7 mouse cellular contexts compared by ENCODE assay signal in the genomic region with DNA sequence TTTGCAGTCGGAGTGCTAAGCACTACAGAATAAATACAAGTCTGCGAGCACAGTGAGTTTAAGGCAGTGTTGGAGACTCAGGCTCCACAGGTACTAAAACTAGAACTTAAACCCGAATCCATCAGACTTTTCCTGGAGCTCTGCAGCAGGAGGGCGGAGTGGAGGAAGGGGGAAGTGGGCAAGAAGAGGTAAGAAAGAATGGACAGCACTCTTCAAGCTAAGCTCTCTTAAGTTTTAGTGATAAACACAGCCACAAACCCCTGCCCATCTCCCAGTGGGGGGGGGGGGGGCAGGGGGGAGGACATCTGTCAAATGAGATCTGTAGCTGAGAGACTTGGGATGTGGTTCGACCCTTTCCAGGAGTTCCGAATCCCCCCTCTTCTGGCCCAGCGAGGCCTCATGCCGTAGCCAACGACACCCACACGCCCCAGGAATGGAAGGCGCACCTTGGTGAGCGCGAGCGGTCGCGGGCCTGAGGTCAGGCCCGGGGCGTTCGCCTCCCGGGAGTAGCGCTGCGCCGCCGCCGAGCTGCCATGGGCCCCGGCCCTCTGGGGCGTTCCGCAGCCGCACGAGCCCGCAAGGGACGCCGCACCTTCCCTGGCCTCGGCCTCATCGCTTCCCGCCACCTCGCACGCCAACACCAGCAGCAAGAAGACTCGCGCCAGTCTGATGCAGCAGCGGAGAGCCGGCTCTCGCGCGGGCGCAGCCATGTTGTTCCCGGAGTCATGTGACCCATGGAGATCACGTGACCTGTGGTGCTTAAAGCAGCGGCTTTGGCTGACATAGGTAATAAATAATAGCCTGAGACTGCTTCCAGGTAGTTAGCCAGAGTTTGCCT. TPM values are rescaled to one million over a fixed set of nuclear protein-coding genes. Genes with fewer than 3 reads are reported as not detected.
A peak's percentile ranks its signal among the peaks of the same experiment; 100 is the strongest.
DNase-seq lines count a peak whose midpoint lies in the region; ATAC-seq lines count a peak whose summit lies in the region.

Gene Sumf1, minus strand, starts transcription at position 736 of the 838 bp plus-strand sequence.

- intact Hi-C loops in gastrocnemius, postnatal 36 days (cut with DNase I) = no loop called here
- intact Hi-C loops in left cerebral cortex, postnatal 25 days (cut with DNase I) = no loop called here

- H3K9me3 ChIP-seq in intestine, embryonic 15.5 days = no peaks in the 10 kb centered on the region
- H3K9me3 ChIP-seq in midbrain, embryonic 10.5 days (replicated peaks) = no peaks in the 10 kb centered on the region

- no peaks in the 10 kb centered on the region for H3K36me3 ChIP-seq in intestine, embryonic 15.5 days
- no peaks in the 10 kb centered on the region for H3K36me3 ChIP-seq in midbrain, embryonic 10.5 days

- H3K4me2 ChIP-seq in intestine, embryonic 15.5 days (replicated peaks) = peak within 1 kb of the TSS; percentile 87

- peak within 1 kb of the TSS; percentile 60 for H3K9ac ChIP-seq in intestine, embryonic 15.5 days

- 4% methylated on average over 49 of the region's 49 CpGs for WGBS in intestine, embryonic 15.5 days
- WGBS in midbrain, embryonic 10.5 days = 5% methylated on average over 49 of the region's 49 CpGs

- no peak within 1 kb of the TSS for H3K27ac ChIP-seq in intestine, embryonic 15.5 days
- H3K27ac ChIP-seq in midbrain, embryonic 10.5 days (replicated peaks) = peak within 1 kb of the TSS; percentile 86

- DNase-seq in adrenal gland, adult 2 months = peak; percentile 91
- peak; percentile 85 for DNase-seq in embryo, embryonic 11.5 days (ENCODE audit: low read depth, low spot score)
- DNase-seq in gastrocnemius, postnatal 36 days = peak; percentile 62 to 87
- DNase-seq in left cerebral cortex, postnatal 25 days (ENCODE audit: low spot score in 2 of 2) = peak; percentile 93 to 95
- DNase-seq in midbrain, embryonic 10.5 days (ENCODE audit: low spot score) = peak; percentile 90
- peak; percentile 90 for DNase-seq in right cerebral cortex, postnatal 4 days

- peak; percentile 97 for ATAC-seq in intestine, embryonic 15.5 days

- peak within 1 kb of the TSS; percentile 88 for H3K4me3 ChIP-seq in intestine, embryonic 15.5 days (replicated peaks)
- H3K4me3 ChIP-seq in midbrain, embryonic 10.5 days = peak within 1 kb of the TSS; percentile 90

- H3K27me3 ChIP-seq in intestine, embryonic 15.5 days (replicated peaks) = no peaks in the 10 kb centered on the region
- H3K27me3 ChIP-seq in midbrain, embryonic 10.5 days (ENCODE audit: low read depth, poor library complexity, severe bottlenecking) = no peaks in the 10 kb centered on the region; the same call in 1 of the 2 replicates

- H3K4me1 ChIP-seq in intestine, embryonic 15.5 days (replicated peaks) = peaks cover 7% of the 10 kb centered on the region; the same call in 1 of the 2 replicates
- H3K4me1 ChIP-seq in midbrain, embryonic 10.5 days = peaks cover 15% of the 10 kb centered on the region

RNA-seq across cellular contexts. Expression of gene Sumf1, which starts in this region (rescaled TPM):
- total RNA-seq in adrenal gland, adult 2 months (2021) = 10 to 100 TPM; 37.8 to 44.8 TPM
- 70.3 and 87.0 TPM in 2 replicates for polyA plus RNA-seq in adrenal gland, adult 2 months (2012; rRNA removed)
- 1 to 10 TPM; 7.6 to 8.4 TPM for total RNA-seq in gastrocnemius, postnatal 36 days (2021)
- polyA plus RNA-seq in intestine, embryonic 15.5 days (2015; fragmentation: Nextera tagmentation; extraction: Ambion mirVana) = 22.0 and 22.3 TPM in 2 replicates
- 10 to 100 TPM; 21.3 to 22.2 TPM for total RNA-seq in left cerebral cortex, postnatal 25 days (2021)
- polyA plus RNA-seq in midbrain, embryonic 10.5 days (2016; fragmentation: Nextera tagmentation; extraction: Ambion mirVana) = 11.4 and 12.6 TPM in 2 replicates
